ENCODE assay signal across 16 mouse cellular contexts in the genomic region with DNA sequence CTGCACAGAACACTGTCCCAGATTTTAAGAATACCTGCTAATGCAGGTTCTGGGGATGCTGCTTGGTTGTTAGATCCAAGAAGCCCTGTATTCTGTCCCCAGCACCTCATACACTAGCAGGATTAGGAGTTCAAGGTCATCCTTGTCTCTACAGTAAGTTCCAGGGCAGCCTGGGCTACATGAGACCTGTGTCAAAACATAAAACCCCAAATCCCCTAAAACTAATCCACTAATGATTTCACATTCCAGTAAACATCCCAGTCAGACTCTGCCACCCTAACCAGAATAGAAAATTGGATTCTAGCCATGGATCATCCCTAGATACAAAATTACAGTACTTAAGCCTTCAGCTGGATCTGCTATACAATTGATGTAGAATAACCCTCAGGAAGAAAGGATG.
"Had no signal": no experiment of that assay in that cellular context is flagged by ENCODE, and none has a peak within 500 bp of the region (broad histone marks: within the 10 kb centered on the region; RNA-seq: fewer than 3 reads in every experiment).

No protein-coding gene starts in this region.

- H3K4me3 ChIP-seq: neural tube, embryonic 13.5 days; neural tube, embryonic 15.5 days; stomach, embryonic 15.5 days had no signal

- H3K9ac ChIP-seq: neural tube, embryonic 13.5 days; neural tube, embryonic 15.5 days; stomach, embryonic 15.5 days had no signal

- H3K27ac ChIP-seq: neural tube, embryonic 13.5 days; neural tube, embryonic 15.5 days; stomach, embryonic 15.5 days; stomach, postnatal 0 days had no signal

- DNase-seq: retina, postnatal 1 day; right cerebral cortex, adult 18-20 months; right cerebral cortex, postnatal 14 days; right cerebral cortex, postnatal 25 days; right cerebral cortex, postnatal 4 days; spleen, adult 18-20 months; thymus, adult 18-20 months; thymus, adult 2 months; thymus, postnatal 14 days; thymus, postnatal 25 days; thymus, postnatal 36 days; thymus, postnatal 4 days had no signal

- H3K36me3 ChIP-seq: neural tube, embryonic 13.5 days; neural tube, embryonic 15.5 days; stomach, embryonic 15.5 days had no signal

- H3K4me2 ChIP-seq: neural tube, embryonic 13.5 days; neural tube, embryonic 15.5 days; stomach, embryonic 15.5 days had no signal

- H3K9me3 ChIP-seq: neural tube, embryonic 13.5 days; neural tube, embryonic 15.5 days; stomach, embryonic 15.5 days had no signal

- H3K27me3 ChIP-seq: neural tube, embryonic 13.5 days; neural tube, embryonic 15.5 days; stomach, embryonic 15.5 days had no signal

- H3K4me1 ChIP-seq: neural tube, embryonic 13.5 days; neural tube, embryonic 15.5 days; stomach, embryonic 15.5 days had no signal
